Mouse (Mus musculus): ENCODE measurements around the gene Iqub. TPM values are rescaled to one million over a fixed set of nuclear protein-coding genes. Genes with fewer than 3 reads are reported as not detected.

The Iqub gene
- polyA plus RNA-seq, 1 experiment, result 0.97 TPM

DNA sequence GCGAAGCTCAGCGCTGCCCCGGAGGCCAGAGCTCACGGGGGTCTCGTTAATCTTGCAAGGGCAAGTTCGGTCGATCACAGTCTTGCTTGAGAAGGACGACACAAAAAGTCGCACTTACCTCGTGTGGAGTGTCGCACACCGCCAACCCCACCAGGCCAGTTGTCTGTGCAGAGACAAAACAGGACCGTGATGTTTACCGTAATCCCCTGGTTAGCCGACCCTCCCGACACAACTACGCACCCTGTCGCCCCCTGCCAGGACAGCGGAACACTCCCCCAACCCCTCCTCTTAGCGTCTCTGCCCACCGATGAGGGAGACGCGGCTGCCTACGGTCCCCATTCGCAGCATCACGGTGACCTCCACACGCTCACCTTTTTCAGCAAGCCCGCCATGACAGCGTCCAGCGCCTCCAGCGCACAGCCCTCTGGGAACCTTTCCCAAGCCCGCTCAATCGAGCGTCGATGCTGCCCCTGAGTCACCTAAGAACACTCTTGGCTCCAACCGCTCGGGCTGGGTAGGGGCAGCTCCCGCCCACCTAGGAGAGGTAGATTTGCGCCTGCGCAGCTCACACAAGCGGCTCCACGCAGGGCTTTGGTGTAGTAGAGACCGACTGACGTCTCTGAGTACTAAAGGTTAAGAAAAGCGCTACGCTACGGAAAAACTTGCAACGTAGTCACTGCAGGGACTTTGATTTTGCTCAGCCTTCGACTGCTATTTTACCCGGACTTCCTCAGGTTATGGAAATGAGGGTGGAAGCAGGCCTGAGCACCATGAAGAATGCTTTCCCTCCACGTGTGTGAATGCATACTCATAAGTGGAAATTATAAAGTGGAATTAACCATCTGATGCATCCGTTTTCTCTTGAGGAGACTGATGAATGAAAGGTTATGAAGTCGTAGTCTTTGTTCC is 12.5 kb upstream of the Iqub start, which contains the start of gene Ndufa5:
Gene Ndufa5 (minus strand): TSS at position 859 of the 909 bp plus-strand sequence.
- H3K27me3 ChIP-seq (ENCODE audit: control insufficient read depth, insufficient read depth, low read length), result no peaks in the 10 kb centered on the region
- peak; percentile 93 to 96 for DNase-seq
- no peak for TF ChIP-seq CTCF (IDR thresholded peaks at IDR 0.05; ENCODE audit: borderline replicate concordance, insufficient read depth, low read depth, low read length)
- peak; percentile 93 for TF ChIP-seq POLR2A (IDR thresholded peaks at IDR 0.05; ENCODE audit: borderline replicate concordance, insufficient read depth, low read length)
- peaks cover 6% of the 10 kb centered on the region; the same call in 1 of the 2 replicates for H3K4me1 ChIP-seq (ENCODE audit: control insufficient read depth, insufficient read depth, low read length)
- under 1% methylated on average over 53 of the region's 53 CpGs for WGBS
- peak within 1 kb of the TSS; percentile 71 for H3K27ac ChIP-seq (ENCODE audit: insufficient read depth, low read length)
- peak within 1 kb of the TSS; percentile 92 for H3K4me3 ChIP-seq (replicated peaks; ENCODE audit: insufficient read depth, low read depth, low read length)

DNA sequence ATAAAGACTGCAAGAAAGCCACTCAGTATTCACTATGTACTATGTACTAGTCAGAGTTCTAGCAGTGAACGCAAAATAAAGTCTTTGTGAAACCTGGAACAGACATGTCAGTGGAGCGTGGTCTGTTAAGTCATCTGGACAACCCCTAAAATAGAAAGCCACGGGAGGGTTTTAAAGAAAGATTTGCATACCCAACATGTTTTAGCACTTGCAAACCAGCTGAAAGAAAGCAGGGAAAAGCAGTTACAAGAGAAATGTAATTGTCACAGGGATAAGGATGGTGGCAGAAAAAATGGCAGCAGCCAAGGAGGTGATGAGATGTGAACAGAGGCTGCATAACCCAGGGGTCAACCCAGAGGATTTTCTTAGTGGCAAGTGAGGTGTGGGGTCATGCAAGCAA is 10.8 kb upstream of the Iqub start:
- 51% methylated on average over 3 of the region's 3 CpGs for WGBS
- peaks cover 6% of the 10 kb centered on the region; the same call in 1 of the 2 replicates for H3K4me1 ChIP-seq (ENCODE audit: control insufficient read depth, insufficient read depth, low read length)
- no peak for DNase-seq
- TF ChIP-seq CTCF (IDR thresholded peaks at IDR 0.05; ENCODE audit: borderline replicate concordance, insufficient read depth, low read depth, low read length), result no peak
- no peak for TF ChIP-seq POLR2A (IDR thresholded peaks at IDR 0.05; ENCODE audit: borderline replicate concordance, insufficient read depth, low read length)
- peak overlapping the region; percentile 2 for H3K4me3 ChIP-seq (replicated peaks; ENCODE audit: insufficient read depth, low read depth, low read length)
- no peaks in the 10 kb centered on the region for H3K27me3 ChIP-seq (ENCODE audit: control insufficient read depth, insufficient read depth, low read length)
- H3K27ac ChIP-seq (ENCODE audit: insufficient read depth, low read length), result no peak overlapping the region

DNA sequence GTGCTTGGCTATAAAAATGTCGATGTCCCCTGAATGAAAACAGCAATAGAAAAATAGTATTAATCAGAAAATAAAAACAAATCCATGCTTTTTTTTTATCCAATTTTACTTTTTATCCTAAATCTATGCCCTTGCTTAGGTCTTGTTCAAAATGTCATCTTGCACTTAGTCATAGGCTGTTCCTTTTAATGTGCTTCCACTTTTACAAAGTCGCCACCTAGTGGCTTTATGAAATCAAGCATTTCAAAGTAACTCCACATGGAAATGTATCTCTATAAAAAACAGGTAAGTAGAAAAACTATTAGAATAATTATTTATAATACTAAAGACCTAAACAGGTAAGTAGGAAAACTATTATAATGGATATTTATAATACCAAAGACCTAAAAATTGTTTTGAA is 1.3 kb upstream of the Iqub start:
- WGBS, result 43% methylated on average over 2 of the region's 2 CpGs
- H3K4me1 ChIP-seq (ENCODE audit: control insufficient read depth, insufficient read depth, low read length), result peaks cover 6% of the 10 kb centered on the region
- no peak overlapping the region for H3K4me3 ChIP-seq (replicated peaks; ENCODE audit: insufficient read depth, low read depth, low read length)
- H3K27me3 ChIP-seq (ENCODE audit: control insufficient read depth, insufficient read depth, low read length), result no peaks in the 10 kb centered on the region
- H3K27ac ChIP-seq (ENCODE audit: insufficient read depth, low read length), result no peak overlapping the region
- peak in 1 of 2 experiments; percentile 29 for DNase-seq
- TF ChIP-seq POLR2A (IDR thresholded peaks at IDR 0.05; ENCODE audit: borderline replicate concordance, insufficient read depth, low read length) (no peak), CTCF (IDR thresholded peaks at IDR 0.05; ENCODE audit: borderline replicate concordance, insufficient read depth, low read depth, low read length) (peak; percentile 26; the same call in 1 of the 2 replicates)

DNA sequence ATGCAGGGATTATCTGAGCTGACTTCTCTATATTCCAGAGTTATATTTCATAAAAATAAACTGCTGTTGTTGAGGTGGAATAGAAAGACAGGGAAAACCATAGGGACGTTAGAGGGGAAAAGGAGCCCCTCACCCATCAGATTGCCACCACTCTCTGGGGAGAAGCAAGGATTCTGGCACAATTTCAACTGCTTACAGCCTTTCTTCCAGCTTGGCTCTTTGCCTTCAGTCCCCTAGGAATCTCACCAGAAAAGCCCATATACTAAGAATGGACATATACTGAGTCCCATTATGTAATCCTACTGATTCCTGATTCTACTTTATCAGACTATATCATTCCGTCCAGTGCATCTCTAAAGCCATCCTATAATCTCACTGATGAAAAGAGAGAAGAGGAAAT is 10.7 kb downstream of the Iqub start:
- Histone ChIP-seq H3K27me3 (ENCODE audit: control insufficient read depth, insufficient read depth, low read length) (no peaks in the 10 kb centered on the region), H3K4me1 (ENCODE audit: control insufficient read depth, insufficient read depth, low read length) (no peaks in the 10 kb centered on the region), H3K27ac (ENCODE audit: insufficient read depth, low read length) (no peak overlapping the region), H3K4me3 (replicated peaks; ENCODE audit: insufficient read depth, low read depth, low read length) (no peak overlapping the region)
- 36% methylated on average over 2 of the region's 2 CpGs for WGBS
- no peak for DNase-seq
- TF ChIP-seq POLR2A (IDR thresholded peaks at IDR 0.05; ENCODE audit: borderline replicate concordance, insufficient read depth, low read length) (no peak), CTCF (IDR thresholded peaks at IDR 0.05; ENCODE audit: borderline replicate concordance, insufficient read depth, low read depth, low read length) (no peak)

DNA sequence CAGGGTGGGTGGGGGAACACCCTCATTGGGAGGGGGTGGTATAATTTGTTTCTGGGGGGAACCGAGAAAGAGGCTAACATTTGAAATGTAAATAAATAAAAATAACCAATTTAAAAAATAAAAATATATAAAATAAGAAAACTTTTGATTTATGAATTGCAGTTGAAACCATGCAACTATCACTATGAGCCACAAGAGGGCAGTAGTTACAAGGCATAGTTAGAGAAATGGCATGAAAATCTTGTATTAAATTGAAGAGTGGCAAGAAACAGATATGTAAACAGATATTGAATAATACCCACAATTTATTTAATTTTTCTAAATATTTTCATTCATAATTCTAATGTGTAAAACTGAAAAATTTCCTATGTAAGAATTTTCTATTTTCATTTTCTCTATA is 24.5 kb downstream of the Iqub start:
- no peaks in the 10 kb centered on the region for H3K27me3 ChIP-seq (ENCODE audit: control insufficient read depth, insufficient read depth, low read length)
- no peak for DNase-seq
- no peak overlapping the region for H3K4me3 ChIP-seq (replicated peaks; ENCODE audit: insufficient read depth, low read depth, low read length)
- WGBS, result 5% methylated on average over 1 of the region's 1 CpGs
- no peaks in the 10 kb centered on the region for H3K4me1 ChIP-seq (ENCODE audit: control insufficient read depth, insufficient read depth, low read length)
- no peak overlapping the region for H3K27ac ChIP-seq (ENCODE audit: insufficient read depth, low read length)
- TF ChIP-seq CTCF (IDR thresholded peaks at IDR 0.05; ENCODE audit: borderline replicate concordance, insufficient read depth, low read depth, low read length) (peak; percentile 24; the same call in 1 of the 2 replicates), POLR2A (IDR thresholded peaks at IDR 0.05; ENCODE audit: borderline replicate concordance, insufficient read depth, low read length) (no peak)

DNA sequence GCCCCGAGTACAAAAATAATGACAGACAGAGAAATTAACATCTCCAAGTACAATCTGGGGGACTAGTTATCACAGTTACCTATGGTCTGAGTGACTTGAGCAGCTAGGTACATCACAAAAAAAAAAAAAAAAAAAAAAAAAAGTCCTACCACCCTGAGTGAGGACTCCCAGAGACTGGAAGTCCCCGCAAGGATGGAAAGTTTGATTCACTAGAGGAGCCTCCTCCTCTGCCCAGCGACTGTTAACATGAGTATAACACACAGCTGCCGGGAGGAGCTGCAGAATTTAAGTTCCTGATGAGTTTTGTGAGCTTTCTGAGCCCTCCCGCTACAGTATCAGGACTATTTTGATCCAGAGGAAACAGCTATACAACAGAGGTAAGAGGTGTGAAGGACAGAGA is 28.3 kb downstream of the Iqub start:
- TF ChIP-seq POLR2A (IDR thresholded peaks at IDR 0.05; ENCODE audit: borderline replicate concordance, insufficient read depth, low read length), result no peak
- no peak for TF ChIP-seq CTCF (IDR thresholded peaks at IDR 0.05; ENCODE audit: borderline replicate concordance, insufficient read depth, low read depth, low read length)
- no peaks in the 10 kb centered on the region for H3K27me3 ChIP-seq (ENCODE audit: control insufficient read depth, insufficient read depth, low read length)

DNA sequence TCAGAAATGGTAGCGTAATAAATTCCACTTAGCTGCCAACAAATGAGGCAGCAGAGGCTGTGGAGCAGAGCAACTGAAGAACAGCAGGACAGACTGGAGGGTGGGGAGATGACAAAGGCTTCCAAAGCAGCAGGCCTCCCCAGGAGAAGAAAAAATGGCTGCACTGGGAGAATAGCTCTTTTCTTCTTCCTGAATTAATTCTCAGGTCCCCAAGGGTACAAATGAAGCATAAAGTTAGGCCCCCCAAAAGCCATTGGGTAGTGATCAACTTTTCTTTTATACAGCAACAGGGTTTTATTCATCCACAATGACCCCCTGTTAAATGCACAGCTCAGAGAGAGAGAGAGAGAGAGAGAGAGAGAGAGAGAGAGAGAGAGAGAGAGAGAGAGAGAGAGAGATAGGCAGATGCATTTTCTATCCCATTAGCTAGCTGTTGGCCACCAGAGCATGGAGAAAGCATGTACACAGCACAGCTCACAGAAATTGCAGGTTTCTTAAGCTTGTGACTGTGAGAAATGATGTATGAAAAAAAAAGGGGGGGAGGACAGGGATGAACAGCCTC is 44.2 kb downstream of the Iqub start:
- Histone ChIP-seq H3K27me3 (ENCODE audit: control insufficient read depth, insufficient read depth, low read length) (no peaks in the 10 kb centered on the region), H3K4me1 (ENCODE audit: control insufficient read depth, insufficient read depth, low read length) (no peaks in the 10 kb centered on the region), H3K4me3 (replicated peaks; ENCODE audit: insufficient read depth, low read depth, low read length) (no peak overlapping the region), H3K27ac (ENCODE audit: insufficient read depth, low read length) (no peak overlapping the region)
- no peak for DNase-seq
- TF ChIP-seq POLR2A (IDR thresholded peaks at IDR 0.05; ENCODE audit: borderline replicate concordance, insufficient read depth, low read length) (no peak), CTCF (IDR thresholded peaks at IDR 0.05; ENCODE audit: borderline replicate concordance, insufficient read depth, low read depth, low read length) (no peak)
- 62% methylated on average over 1 of the region's 1 CpGs for WGBS

More for the DNA sequence above, 28.3 kb downstream of the Iqub start:
- WGBS, result 83% methylated on average over 5 of the region's 5 CpGs
- Histone ChIP-seq H3K27ac (ENCODE audit: insufficient read depth, low read length) (no peak overlapping the region), H3K4me1 (ENCODE audit: control insufficient read depth, insufficient read depth, low read length) (no peaks in the 10 kb centered on the region), H3K4me3 (replicated peaks; ENCODE audit: insufficient read depth, low read depth, low read length) (no peak overlapping the region)
- DNase-seq, result no peak
